Comparison of ENCODE assay signal across 25 mouse cellular contexts in genomic region chr6:143386597-143387450, GRCm38 (mm10).
DNase-seq lines count a peak whose midpoint lies in the region; ATAC-seq and TF ChIP-seq lines count a peak whose summit lies in the region.
"Had no signal": no experiment of that assay in that cellular context is flagged by ENCODE, and none has a peak within 500 bp of the region (broad histone marks: within the 10 kb centered on the region; RNA-seq: fewer than 3 reads in every experiment).

No protein-coding gene starts in this region.

- no peaks in the 10 kb centered on the region for H3K4me1 ChIP-seq in kidney, adult 2 months (ENCODE audit: control insufficient read depth, insufficient read depth, low read length)
- peaks cover 7% of the 10 kb centered on the region for H3K4me1 ChIP-seq in lung, embryonic 15.5 days
- H3K4me1 ChIP-seq in kidney, embryonic 16.5 days (ENCODE audit: insufficient read depth, low read length) = no peaks in the 10 kb centered on the region
- H3K4me1 ChIP-seq: heart, embryonic 15.5 days; hindbrain, embryonic 13.5 days; limb, embryonic 15.5 days; midbrain, embryonic 12.5 days had no signal

- H3K27ac ChIP-seq in kidney, adult 2 months (ENCODE audit: insufficient read depth, low read depth, low read length) = no peak overlapping the region
- H3K27ac ChIP-seq in lung, embryonic 15.5 days = peak overlapping the region; percentile 18
- no peak overlapping the region for H3K27ac ChIP-seq in kidney, embryonic 16.5 days (ENCODE audit: low read length)
- H3K27ac ChIP-seq: embryonic facial prominence, embryonic 13.5 days; heart, embryonic 15.5 days; hindbrain, embryonic 13.5 days; limb, embryonic 15.5 days; liver, embryonic 14.5 days; midbrain, embryonic 12.5 days; neural tube, embryonic 15.5 days had no signal

- TF ChIP-seq CTCF in kidney, adult 2 months (conservative IDR thresholded peaks at IDR 0.05; ENCODE audit: insufficient read depth, insufficient read length, low read depth, low read length) = no peak

- H3K36me3 ChIP-seq in kidney, adult 2 months (ENCODE audit: control insufficient read depth, insufficient read depth, low read length) = no peaks in the 10 kb centered on the region
- H3K36me3 ChIP-seq in lung, embryonic 15.5 days = no peaks in the 10 kb centered on the region
- no peaks in the 10 kb centered on the region for H3K36me3 ChIP-seq in kidney, embryonic 16.5 days (ENCODE audit: insufficient read depth, low read length)
- H3K36me3 ChIP-seq: embryonic facial prominence, embryonic 13.5 days; heart, embryonic 15.5 days; hindbrain, embryonic 13.5 days; limb, embryonic 15.5 days; midbrain, embryonic 12.5 days; neural tube, embryonic 15.5 days had no signal

- H3K9ac ChIP-seq in lung, embryonic 15.5 days = no peak overlapping the region
- no peak overlapping the region for H3K9ac ChIP-seq in kidney, embryonic 16.5 days (replicated peaks; ENCODE audit: low read length)
- H3K9ac ChIP-seq: embryonic facial prominence, embryonic 13.5 days; heart, embryonic 15.5 days; hindbrain, embryonic 13.5 days; limb, embryonic 15.5 days; liver, embryonic 14.5 days; midbrain, embryonic 12.5 days; neural tube, embryonic 15.5 days had no signal

- ATAC-seq in lung, embryonic 15.5 days (ENCODE audit: borderline replicate concordance, extremely low read depth, low FRiP score, low TSS enrichment) = peak; percentile 72
- peak; percentile 75 for ATAC-seq in kidney, embryonic 16.5 days (ENCODE audit: low FRiP score, low TSS enrichment)
- ATAC-seq: forebrain, embryonic 16.5 days; inflammation-experienced regulatory T-cells, adult 6 months had no signal

- no peaks in the 10 kb centered on the region; the same call in 1 of the 2 replicates for H3K9me3 ChIP-seq in lung, embryonic 15.5 days
- H3K9me3 ChIP-seq in kidney, embryonic 16.5 days (ENCODE audit: low read length) = no peaks in the 10 kb centered on the region
- H3K9me3 ChIP-seq: embryonic facial prominence, embryonic 13.5 days; heart, embryonic 15.5 days; hindbrain, embryonic 13.5 days; limb, embryonic 15.5 days; midbrain, embryonic 12.5 days; neural tube, embryonic 15.5 days had no signal

- 75% methylated on average over 16 of the region's 16 CpGs for WGBS in kidney, adult 2 months
- WGBS in lung, embryonic 15.5 days = 83% methylated on average over 16 of the region's 16 CpGs
- 70% methylated on average over 16 of the region's 16 CpGs for WGBS in kidney, embryonic 16.5 days

- no peak overlapping the region for H3K4me3 ChIP-seq in kidney, adult 2 months (ENCODE audit: insufficient read depth, low read depth, low read length)
- no peak overlapping the region for H3K4me3 ChIP-seq in lung, embryonic 15.5 days
- H3K4me3 ChIP-seq in kidney, embryonic 16.5 days (ENCODE audit: low read length) = no peak overlapping the region
- H3K4me3 ChIP-seq: embryonic facial prominence, embryonic 13.5 days; heart, embryonic 15.5 days; hindbrain, embryonic 13.5 days; limb, embryonic 15.5 days; midbrain, embryonic 12.5 days; neural tube, embryonic 15.5 days had no signal

- TF ChIP-seq POLR2A in kidney, adult 2 months (IDR thresholded peaks at IDR 0.05; ENCODE audit: low read depth, low read length) = no peak

- DNase-seq in kidney, adult 2 months = peak; percentile 1
- DNase-seq in kidney, adult 18-20 months = no peak
- DNase-seq in lung, postnatal 14 days = no peak
- peak; percentile 30 for DNase-seq in kidney, postnatal 14 days
- no peak for DNase-seq in T-cell, adult 2 months (ENCODE audit: low spot score)
- DNase-seq: adrenal gland, postnatal 10 days; cerebellum, adult 2 months; cerebellum, postnatal 25 days; gastrocnemius, postnatal 25 days; heart, postnatal 36 days; right cerebral cortex, adult 18-20 months; right cerebral cortex, postnatal 4 days; thymus, adult 2 months; thymus, postnatal 4 days had no signal

- H3K27me3 ChIP-seq in kidney, adult 2 months (replicated peaks; ENCODE audit: control insufficient read depth, insufficient read depth, low read length) = no peaks in the 10 kb centered on the region
- no peaks in the 10 kb centered on the region for H3K27me3 ChIP-seq in lung, embryonic 15.5 days
- no peaks in the 10 kb centered on the region for H3K27me3 ChIP-seq in kidney, embryonic 16.5 days (ENCODE audit: insufficient read depth, low read length)
- H3K27me3 ChIP-seq: heart, embryonic 15.5 days; hindbrain, embryonic 13.5 days; limb, embryonic 15.5 days; midbrain, embryonic 12.5 days; neural tube, embryonic 15.5 days had no signal

- no peak overlapping the region for H3K4me2 ChIP-seq in lung, embryonic 15.5 days
- H3K4me2 ChIP-seq in kidney, embryonic 16.5 days (replicated peaks; ENCODE audit: low read depth, low read length) = no peak overlapping the region
- H3K4me2 ChIP-seq: embryonic facial prominence, embryonic 13.5 days; heart, embryonic 15.5 days; hindbrain, embryonic 13.5 days; limb, embryonic 15.5 days; midbrain, embryonic 12.5 days; neural tube, embryonic 15.5 days had no signal

Comparison
In these comparisons a context has a peak if more than half of its experiments do, and no peak if none do; other contexts are left out.
1. DNase-seq: peak in kidney, adult 2 months (single experiment) and kidney, postnatal 14 days (single experiment); none in kidney, adult 18-20 months (single experiment), lung, postnatal 14 days (single experiment) and T-cell, adult 2 months (single experiment).